Mouse (Mus musculus) hindlimb bud, embryonic 11.5 days (tissue): ENCODE measurements at regions not wholly inside any gene's neighbourhood (a gene's known extent, or its start where the extent isn't known, plus 50 kb on each side); places are given as distances from the start of the nearest gene placed in this dataset.

Experiments
- DNase-seq: peaks from one replicate; pipeline ENCODE4 v3.0.0-alpha.2; 2012; ENCODE audit warnings: low read depth, low spot score; ENCODE audit errors: extremely low spot score

DNA sequence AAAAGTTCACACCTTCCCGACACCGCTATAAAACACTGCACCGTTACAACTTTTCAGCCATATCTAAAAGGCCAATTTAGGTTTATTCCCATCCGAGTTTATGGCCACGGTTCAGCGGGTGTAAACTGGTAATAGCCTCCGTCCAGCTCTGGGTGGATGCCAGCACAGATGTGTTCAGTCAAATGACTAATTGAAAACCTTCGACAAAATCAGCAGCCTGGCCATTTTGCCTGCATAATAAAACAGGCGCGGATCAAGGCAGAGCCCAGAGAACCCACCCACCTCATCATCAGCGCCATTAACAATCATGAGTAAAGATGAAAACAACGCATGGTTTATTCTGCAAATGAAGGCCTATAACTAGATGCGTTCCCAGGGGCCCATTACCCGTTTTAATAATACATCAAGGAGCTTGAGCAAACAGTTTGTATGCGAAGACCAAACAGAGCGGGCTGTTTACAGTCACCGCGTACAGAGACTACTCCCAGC is 172.1 kb upstream of the Irx3 start:
- DNase-seq: peak; percentile 58

DNA sequence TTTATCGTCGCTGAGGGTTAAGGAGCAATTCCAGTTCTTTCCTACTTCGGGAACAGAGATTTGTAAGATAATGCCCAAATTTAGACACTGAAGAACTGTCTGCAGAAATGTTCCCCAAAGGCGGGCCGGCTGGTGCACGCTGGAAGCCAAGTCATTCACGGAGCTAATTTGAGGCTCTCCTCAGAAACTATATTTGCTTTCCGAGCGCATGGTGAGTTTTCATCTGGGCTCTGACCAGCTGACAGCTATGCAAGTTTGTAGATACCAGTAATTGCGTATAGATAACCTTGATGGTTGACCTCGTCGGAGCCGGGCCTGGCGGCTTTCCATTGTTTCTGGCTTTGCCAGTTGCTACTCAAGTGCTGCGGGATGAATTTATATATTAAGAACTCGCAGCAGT is 165.5 kb upstream of the Irx3 start:
- no peak for DNase-seq

DNA sequence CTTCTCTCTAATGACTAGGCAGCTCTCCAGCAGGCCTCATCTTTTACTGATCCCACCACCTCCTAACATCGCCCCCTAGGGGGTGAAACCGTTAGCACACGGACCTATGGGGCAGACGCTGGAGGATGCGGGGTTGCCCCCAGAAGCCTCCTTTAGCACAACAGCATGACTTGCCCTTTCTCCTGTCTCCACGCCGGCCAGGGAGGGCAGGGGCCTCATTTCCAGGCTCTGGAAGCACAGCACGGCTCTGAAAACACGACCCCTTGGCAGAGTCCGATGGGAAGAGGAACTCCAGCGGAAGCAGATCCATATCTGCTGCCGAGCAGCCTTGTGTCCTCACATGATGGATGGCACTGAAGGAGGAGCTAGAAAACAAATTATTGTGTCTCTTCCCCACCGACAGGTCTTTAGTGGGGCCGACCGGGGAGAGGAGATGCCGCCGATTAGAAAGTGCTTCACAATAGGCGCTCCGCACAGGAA is 165.1 kb upstream of the Irx3 start:
- no peak for DNase-seq

DNA sequence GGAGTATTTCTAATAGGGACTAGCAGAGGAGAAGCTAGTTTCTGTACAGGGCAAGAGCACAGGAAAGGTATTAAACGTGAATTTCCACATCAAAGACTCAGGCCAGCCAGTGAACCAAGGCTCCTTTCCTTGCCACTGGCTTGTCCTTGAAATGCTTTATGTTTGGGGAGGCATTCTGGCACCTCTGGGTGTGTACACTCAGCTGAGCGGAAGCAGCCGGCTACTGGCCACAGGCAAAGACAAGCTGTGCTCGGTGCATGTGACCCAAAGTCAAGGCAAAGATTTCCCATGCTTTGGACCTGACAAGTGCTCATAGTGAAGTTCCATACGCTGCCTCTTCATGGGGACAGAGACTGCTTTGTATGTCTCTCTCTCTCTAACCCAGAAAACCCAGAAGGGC is 159.8 kb upstream of the Irx3 start:
- no peak for DNase-seq

DNA sequence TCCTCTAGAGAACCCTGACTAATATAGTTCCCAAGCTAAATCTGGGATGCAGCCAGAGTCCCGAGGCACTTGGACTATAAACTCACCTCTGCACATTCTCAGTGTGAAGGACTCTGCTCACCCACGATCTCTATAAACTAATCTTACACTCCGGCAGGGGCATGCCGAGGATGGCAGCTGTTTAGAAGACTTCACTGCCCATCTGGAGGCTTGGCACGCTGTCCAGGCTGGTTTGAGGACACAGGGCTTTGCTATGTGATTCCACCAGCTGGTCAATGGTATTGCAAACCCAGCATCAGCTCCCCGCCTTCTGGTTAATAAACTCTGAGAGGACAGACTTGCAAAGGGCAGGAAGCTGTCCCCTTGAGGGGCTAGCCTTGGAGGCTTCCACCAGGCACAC is 153.3 kb upstream of the Irx3 start:
- no peak for DNase-seq

DNA sequence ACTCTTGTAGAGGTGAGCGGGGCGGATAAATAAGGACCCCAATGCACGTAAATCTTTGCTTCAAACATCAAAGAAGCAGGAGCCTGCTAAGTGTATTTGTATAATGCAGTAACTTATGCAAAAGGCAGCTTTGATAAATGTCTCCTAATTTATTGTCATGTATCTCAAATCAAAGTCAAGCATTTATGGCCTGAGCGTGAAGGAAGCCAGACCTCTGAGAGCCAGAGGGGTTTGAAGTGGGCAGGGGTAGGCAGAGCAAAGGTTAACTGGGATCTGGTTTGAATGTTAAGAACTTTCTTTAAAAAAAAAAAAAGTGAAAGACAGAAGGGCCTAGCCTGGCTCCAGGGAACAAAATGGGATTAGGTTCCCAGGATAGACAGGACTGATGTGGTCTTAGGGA is 151.1 kb upstream of the Irx3 start:
- DNase-seq: peak; percentile 70

DNA sequence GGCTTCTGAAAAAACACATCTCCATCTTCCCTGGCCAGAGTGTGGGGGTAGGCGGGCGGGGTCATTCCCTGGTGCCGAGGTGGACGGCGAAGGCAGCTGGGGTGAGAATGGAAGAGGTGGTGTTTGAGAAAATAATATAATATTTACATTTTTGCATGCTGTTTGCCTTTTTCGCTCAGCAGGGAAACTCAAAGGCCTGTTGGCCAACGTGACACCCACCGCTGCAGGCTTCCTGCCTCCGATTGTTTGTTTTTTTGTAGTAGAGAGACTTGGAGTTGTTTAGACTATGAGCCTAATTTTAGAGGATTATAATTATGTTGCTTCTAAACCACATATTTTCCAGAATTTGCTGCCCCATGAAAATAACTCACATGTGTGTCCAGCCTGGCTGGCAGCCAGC is 147.2 kb upstream of the Irx3 start:
- DNase-seq: no peak

DNA sequence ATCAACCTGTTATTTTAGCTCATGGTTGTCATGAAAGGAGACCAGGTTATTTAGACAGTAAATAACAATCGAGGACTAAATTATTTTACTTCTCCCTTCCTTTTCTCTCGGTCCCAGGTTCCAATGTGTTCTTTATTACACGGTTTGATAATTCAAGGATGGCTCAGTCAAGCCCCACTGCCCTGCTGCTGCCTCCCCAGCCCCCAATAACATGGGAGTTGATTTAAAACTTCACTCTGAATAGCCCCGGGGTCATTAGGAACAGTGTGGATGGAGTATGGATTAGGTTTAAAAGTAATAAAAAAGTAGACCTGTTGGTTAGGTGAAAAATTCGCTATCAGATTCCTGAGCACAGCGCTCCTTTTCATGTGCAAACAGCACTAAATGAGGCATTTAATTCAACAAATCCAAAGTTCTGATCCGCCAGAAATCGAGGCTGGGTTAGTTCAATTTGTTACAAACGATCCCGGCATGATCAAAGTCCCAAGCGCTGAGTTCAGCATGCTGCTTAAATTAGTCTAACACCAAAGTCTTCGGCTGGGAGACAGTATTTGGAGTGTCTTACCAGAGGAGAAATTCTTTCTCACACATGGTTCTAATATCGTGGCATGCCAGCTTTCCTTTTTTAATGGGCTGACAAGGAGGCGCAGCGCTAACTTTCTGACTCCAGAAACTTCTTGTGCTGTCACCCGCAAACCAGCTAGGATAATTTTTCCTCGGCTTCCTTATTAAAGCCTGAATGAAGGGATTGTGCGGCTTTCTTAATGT is 146.5 kb upstream of the Irx3 start:
- DNase-seq: peak; percentile 95

DNA sequence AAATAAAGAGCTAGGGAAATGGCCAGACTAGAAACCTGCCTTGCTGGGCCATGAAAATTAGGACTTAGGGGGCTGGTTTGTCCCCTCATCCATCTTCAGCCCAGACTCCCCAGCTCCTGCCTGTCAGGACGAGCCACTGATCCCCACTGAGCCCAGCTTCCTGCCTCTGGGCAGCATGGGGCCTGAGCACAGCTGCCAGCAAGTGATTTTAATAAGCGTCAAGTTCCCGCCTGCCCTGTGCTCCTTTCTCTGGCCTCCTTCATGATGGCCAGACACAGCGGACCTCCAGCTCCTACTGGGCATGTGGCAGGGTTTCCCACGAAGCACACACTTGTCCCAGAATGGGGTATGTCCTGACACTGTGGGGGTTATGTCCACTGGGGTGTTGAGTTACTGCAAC is 139.1 kb upstream of the Irx3 start:
- DNase-seq: no peak

DNA sequence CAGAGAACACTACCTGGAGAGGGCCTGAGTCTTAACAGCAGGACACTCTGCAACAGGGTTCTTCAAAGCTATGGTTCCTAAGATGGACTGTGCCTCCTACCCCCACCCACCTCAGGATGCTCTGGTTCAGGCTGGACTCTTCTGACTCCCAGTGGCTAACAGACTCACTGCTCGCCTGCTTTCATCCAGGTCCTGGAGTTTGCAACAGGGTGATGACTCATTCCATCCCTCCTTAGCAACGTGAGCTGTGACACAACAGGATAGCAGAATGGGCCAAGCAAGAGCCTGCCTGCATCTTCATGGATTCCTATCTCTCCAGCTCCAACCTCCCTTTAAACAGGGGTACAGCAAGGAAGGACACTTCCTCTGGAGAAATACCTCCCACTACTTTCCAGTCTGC is 135.4 kb upstream of the Irx3 start:
- no peak for DNase-seq

DNA sequence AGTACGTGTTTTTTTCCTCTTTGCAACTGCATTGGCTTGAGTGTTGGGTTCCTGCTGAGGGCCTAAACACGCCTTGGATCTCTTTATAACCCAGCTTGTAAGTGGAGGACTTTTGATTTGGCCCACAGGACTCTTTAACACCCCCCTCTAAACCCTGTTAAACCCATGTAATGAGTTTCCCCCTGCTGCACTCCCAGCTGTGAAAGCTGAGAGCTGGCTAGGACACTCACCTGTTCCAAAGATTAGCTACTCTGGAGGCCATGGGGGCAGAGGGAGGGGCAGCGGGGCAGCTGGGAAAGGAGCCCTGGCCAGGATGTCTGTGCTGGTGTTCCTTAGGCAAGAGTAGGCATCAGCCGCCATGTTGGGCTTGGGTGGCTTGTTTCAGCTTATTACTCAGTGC is 128.7 kb upstream of the Irx3 start:
- no peak for DNase-seq

DNA sequence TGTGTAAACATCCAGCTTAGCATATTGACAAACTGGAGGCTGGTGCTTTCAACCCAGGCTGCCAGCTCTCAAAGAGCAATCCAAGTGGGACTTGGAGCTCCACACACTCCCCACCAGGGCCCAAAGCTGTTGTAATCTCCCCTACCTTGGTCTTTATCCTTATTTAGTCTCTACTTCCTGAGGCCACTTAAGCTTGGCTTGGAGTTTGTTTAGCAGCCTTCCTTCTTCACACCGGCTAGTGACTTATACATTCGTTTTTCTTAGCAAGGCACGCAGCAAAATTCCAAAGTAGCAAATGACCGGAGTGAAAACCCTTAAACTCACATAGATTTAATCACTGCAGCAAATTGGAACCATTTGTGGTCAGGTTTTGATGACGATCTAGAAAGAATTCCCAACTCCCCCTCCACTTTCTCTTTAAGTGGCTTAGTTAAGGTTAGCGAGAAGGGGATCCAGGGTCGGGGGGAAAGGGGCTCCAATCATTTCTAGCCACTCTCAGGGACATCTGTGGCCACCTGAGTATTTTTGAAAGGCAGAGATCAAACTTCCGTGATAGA is 124.2 kb upstream of the Irx3 start:
- DNase-seq: peak; percentile 77

DNA sequence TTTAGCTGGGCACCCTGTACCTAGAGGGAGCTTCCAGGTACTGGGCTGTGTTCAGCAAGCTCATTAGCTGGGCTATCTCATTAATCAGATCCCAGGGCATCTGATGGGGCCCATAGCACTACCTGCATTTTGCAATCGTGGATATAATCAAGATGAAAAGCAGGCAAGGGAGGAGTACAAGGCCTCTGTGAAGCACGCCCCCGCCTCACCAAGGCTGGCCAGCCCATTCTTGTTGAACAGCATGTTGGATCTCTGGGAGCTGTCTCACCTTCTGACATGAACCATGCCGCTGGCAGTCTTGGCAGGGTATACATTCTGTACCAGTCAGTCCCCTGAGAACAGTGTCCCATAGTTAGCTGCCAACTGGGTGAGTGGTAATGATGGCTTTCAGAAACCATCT is 122.3 kb upstream of the Irx3 start:
- no peak for DNase-seq

DNA sequence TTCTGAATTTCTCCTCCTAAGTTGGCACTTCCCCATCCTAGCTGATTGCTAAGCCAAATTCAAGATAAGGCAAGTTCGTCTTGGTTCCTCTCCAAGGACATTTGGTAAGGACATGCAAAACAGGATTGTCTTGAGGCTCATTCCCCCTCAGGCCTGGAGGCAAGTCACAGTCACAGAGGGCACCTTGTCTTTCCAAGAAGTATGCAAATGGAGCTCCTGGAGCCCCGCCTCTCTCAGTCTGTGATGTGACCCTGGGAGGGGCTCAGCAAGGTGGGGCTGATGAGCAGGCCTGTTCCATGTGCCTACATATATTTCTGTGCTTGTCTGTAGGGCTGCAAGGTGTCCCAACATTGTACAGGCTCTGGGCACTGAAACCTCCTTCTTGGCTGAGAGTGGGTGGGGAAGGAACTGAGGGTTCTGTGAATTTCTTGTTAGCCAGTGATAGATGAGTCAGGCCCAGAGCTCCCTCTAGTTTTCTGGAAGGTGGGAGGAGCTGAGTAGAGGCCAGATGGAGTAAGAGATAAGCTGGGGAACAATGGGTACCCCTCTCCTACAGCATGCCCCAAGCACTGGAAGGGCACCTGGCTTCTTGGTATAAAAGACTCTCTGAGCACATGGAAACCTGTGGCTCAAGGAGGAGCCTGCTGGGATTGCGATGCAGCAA is 120.5 kb upstream of the Irx3 start:
- no peak for DNase-seq

DNA sequence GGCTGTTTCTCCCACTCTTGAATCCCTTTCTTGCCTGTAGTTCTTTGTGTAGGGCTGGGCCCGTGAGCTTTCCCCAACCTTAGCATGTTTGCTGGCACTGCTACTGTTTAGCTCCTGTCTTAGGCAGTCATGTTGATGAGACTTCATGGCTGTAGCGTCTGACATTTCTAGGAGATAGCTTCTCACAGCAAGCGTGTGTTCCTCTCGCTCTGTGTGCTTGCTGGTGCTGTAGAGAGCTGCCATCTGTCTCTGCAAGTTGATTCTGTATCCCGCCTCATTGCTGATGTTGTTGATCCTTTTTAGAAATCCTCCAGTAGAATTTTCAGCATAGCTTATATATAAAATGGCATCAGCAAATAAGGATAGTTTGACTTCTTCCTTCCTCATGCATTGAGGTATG is 116.0 kb upstream of the Irx3 start:
- no peak for DNase-seq

DNA sequence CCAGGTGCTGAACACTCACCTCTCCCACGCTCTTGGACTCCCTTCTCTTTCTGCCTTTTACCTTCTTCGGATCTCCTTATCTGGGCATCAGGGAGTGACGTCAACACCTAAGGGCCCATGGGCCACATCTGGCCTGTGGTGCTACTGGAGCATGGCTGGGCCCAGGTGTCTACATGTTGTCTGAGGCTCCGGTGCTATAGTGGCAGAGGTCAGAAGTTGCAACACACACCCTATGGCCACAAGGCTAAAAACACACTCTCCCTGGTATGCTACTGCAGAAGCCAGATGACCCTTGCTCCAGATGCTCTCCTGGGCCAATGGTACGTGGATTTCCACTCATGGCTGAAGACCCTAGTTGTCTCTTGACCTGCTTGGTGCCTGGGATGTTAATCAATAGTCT is 112.1 kb upstream of the Irx3 start:
- DNase-seq: no peak

DNA sequence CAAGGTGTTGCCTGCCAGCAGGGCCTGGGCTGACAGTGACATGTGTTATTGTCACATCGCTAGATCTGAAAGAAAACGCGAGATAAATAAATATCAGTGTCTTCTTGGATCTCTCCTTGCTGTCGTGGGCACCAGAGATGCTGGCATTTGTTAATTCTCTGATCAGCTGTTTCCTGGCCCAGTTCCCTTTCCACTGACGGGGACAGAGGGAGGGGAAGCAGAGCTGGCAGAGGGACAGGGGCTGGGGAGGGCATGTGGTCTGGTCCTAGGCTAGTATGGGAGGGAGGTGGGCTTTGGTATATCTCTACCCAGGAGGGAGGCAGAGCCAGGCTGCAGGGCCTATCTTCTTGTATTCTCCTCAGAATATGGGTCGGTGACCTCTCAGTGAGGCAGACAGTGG is 111.3 kb upstream of the Irx3 start:
- no peak for DNase-seq

DNA sequence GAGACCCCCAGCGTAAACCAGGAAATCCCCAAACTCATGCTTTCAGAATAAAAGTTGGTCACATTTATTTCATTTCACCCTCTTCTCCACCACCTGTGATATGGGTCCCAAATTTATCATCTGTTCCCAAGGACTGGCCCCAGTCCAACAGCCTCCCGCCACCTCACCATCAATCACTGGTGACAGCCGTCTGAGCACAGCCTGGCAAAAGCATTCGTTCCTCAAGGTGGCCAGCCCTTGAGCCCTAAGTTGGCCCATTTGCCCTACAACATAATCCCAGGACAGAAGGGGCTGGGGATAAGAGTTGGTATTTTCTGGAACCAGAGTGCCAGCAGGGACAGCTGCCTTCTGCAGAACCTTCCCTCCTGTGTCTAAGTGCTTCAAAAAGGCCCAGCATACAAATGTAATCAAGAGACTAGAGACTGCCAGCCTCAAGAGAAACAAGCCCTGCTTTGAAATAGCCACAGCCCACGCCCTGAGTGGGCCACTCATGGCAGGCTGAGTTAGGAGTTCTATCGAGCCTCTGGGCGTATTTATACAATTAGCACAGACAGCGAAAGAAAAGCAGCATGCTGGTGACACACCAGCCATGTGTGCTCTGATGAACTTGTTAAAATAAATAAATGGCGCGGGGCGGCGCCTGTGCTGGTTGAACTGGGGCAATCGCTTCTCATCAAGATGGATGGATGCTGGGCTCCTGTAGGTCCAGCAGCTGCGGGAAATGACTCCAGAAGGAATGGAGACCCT is 107.9 kb upstream of the Irx3 start:
- no peak for DNase-seq

DNA sequence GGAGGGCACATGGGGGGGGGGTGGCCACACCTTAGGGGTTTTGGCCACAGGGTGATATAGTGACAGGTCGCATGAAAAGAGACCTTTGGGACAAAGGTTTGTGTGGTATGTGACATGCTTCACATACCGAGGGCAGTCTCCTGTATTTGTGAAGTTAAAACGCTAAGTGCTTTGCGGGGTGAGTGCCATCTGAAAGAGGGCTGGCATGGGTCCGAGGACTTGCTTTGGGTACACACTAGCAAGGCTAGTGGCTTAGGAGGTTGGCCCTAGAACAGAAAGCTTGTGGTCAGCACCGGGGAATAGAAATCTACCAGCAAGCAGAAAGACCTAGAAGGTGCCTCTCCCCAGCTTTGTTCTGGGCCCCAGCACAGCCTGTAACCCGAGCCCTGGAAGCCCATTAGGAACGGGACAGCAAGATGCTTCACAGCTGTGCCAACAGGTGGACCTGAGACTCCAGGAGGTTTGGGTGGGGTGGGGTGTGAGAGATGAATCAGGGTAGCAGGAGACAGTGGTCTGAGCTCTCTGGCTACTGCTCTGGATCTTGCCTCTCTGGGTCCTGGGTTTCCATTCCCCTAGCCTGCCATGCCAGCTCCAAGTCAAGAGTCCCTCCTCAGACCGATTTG is 107.0 kb upstream of the Irx3 start:
- DNase-seq: no peak

DNA sequence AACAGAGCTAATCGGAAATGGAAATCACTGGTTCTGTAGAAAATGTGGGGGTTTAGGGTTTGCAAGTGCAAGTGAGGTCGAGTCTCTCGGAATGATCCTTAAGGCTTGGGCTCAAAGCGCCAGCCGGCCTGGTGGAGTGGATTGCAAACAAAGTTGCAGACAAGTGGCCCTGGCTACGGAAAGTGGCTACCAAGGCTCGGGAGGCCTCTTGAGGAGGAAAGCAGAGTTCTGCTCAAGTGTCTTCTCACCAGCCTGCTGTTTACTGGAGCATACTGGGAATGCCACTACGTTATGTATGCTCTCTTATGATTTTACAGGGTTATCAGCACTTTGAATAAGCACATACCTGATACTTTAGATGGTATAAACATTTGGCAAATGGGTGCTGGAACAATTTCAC is 105.3 kb upstream of the Irx3 start:
- DNase-seq: no peak
